Mouse (Mus musculus) c-Kit-positive CD71-positive TER-119-negative erythroid progenitor cells, embryonic 14.5 days (primary cell): ENCODE measurements around the gene Tlr8.
"Not testable (repeated sequence)": the region's sequence is repeated elsewhere in the genome, so short reads cannot be mapped to it uniquely, and the experiment has no call there.

Experiments used
- DNase-seq: peaks from one replicate; pipeline ENCODE4 v3.0.0-alpha.2; 2013; ENCODE audit warnings: low read depth

The Tlr8 gene

DNA sequence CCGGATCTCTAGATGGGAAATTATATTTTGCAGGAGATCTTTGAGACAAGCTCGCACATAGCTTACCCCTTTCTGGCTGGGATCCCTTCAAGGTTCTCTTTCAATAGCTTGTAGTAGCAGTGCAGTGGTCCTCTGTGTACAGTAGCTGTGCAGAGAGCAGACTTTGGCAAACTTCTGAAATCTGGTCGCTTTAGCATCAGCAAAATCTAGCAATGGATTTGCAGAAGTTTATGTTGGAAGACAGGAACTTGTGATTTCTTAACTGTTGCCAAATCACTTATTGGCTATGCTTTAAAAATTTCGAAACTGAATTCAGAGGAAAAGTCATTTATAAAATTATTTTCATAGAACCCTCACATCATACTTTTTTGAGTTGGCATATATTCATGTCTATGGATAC is at the start of gene Tlr8:
Gene Tlr8 (minus strand): TSS at position 244 of the 400 bp plus-strand sequence.
- no peak for DNase-seq

DNA sequence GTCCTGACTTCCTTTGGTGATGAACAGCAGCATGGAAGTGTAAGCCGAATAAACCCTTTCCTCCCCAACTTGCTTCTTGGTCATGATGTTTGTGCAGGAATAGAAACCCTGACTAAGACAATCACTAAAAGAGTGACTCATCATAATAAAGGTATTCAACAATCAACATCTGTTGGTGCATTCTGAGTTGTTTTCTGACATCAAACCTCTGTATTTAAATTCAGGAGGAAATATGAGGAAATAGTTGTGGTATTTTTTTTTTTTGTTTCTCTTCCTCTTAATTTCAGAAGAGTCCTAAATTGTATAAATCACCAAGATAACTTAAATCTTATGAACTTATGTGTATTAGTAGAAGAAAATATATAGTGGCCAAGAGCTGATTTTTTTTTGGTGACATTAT is 37.9 kb upstream of the Tlr8 start:
- DNase-seq = not testable (repeated sequence)

DNA sequence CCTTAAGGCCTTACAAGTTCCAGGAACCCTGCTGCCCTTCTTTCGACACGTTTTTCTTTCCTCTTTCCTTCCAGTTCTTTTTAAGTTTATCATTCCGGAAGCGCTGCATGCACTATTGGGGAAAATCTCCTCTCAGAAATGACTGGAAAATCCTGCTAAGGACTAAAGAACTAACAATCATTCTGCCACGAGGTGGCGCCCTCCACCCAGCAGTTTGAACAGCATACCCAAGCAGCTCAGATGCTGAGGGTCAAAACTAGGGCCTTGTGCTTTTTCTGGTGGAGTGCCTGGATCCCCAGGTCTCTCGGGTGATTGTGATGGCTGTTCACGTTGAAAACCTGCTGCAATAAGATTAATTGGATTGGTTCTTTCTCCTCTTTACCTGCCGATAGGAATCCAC is 12.8 kb upstream of the Tlr8 start:
- DNase-seq = peak; percentile 34

DNA sequence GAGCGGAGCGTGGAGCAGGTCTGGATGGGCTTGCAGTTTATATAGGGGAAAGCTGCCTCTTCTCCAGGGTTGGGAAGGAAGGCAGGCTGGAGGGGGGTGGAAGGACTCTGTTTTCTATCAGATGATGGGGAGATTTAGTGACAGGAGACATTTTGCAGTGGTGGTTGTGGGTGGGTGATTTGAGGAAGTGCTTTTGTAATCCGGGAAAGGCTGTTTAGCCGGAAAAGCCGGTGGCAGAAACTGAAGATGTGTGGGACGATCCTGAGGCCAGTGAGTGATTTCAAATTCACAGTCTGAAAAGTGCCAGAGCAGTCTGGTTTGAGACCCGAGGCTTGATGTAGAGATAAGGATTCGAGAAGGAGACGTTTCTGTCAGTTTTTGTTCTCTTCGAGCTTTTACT is 12.4 kb upstream of the Tlr8 start:
- no peak for DNase-seq

DNA sequence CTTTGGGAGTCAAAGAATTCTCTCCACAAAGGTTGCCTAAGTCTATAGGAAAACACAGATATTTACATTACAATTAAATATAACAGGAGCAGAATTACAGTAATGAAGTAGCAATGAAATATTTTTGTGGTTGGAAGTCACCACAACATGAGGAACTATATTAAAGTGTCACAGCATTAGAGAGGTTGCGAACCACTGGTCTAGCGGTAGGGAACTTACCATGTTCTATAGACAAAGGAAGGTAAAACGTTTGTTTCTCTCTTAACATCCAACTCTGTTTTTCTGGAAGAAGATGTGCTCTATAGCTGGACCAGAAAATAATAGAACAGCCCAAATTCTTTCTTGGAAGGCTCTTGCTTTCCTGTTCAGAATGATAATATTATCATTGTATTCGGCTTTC is 599 bp downstream of the Tlr8 start:
- no peak for DNase-seq

DNA sequence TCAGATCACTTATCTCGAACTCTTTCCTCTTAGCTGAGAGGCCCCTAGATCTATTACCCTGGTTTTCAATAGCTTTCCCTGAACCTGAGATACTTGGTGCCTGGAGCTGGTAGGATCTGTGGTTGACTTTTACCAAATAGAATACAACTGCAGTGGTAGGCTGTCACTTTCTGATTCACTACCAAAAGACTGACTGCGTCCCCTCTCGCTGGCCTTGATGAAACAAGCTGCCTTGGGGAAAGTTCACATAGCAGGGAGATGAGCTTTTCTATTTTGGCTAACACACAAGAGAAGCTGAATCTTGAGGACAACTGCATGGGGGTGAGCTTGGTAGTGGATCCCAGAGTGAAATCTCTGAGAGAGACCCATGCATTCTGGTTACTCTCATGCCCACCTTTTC is 22.4 kb downstream of the Tlr8 start:
- no peak for DNase-seq

DNA sequence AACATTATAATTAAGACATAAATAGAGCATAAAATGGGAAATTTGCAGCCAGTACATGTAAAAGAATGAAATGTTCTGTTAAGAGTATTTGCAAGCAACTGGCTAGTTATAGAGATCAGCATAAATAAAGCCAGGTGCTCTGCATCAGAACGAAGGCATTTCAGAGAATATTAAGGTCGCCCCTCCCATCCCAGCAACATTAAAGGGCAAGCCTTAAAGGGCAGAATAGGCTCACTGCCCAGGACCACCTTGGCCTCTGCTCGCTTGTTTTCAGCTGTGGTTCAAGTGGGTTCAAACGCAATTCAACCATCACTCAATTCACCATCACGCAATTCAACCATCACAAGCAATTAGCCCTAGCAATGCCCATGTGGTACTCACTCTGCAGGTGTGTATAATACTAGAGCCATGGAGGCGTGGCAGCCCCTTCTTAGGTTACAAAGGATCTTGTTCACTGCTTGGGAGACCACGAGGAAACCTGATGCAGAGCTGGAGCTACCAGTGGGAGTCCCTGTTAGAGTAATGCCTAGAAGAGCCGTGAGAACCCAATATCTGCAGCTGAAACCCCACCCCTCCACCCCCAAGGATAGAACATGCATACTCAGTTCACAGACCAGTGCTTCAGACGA is 24.7 kb downstream of the Tlr8 start:
- DNase-seq = no peak

DNA sequence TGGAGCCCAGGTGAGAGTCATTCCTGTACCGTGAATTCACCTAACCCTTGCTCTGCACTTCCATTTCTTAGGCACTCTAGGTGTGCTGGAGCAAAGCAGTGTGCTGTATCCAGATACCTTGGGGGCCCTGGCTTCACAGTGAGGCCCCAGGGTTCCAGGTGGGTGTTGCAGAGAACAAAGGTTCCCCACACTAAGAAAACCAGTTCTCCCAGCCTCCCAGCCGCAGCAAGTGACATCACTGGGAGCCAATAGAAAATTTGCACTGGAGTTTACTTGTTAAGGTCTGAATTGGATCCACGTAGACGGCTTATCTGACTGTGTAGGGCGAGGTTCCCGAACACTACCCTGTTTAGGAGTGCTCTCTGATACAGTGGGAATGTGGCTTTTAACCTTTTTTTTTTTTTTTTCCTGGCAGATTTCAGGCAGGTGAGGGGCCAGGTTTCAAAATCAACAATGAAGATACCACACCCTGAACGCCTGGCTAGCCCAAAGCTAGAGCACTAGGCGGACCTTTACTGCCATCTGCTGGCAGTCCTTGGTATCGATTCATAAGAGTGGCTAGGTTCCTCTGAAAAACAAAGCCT is 30.9 kb downstream of the Tlr8 start:
- no peak for DNase-seq

DNA sequence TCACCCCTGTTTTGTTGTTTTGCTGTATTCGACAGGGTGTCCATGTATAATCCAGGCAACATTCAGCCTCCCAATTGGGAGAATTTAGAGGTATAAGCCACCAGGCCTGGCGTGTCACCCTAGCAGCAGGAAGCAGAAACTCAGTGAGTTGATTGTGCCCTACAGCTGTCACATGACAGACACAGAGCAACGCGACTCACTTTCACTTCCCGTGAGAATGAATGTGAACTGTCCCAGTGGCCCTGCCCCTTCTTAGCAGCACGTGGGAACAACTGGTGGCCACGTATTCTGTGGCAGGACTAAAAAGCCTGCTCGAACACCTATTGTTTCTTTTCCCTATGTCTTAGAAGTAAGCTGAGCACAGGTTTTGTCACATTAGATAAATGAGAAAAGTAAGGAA is 33.0 kb downstream of the Tlr8 start:
- no peak for DNase-seq

DNA sequence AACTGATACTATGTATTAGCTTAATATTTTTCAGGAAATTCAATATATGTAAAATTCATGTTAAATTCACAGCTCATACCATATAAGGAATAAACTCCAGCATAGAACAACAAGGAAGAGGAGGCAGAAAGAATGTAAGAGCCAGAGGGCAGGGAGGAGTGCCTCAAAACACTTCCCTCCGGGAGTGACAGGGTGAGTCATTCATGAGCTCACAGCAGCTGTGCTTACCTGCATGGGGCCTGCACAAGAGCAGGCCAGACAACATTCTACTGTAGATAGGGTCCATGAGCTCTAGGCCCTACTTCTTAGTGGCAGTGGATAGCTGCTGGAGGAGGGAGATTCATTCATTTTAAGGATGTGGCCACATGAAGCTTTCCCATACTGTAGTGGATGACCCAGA is 34.3 kb downstream of the Tlr8 start:
- no peak for DNase-seq

DNA sequence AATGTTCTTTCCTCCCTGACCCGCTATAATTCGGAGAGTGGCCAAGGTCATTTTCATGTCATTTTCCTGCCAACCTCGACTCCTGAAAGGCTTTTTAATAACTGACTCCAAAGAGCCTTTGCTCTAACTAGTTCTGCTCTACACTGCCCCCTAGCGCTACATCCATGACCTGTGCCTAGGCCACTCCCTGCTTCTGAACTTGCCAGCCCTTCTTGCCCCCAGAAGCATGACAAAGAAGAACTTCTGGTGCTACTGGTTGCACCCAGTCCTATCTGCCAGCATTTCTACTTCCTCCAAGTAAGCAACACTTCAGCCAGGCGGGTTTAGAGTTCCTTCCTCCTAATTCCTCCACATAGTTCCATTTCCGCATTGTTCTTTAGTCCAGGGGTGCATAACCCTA is 34.9 kb downstream of the Tlr8 start:
- no peak for DNase-seq

DNA sequence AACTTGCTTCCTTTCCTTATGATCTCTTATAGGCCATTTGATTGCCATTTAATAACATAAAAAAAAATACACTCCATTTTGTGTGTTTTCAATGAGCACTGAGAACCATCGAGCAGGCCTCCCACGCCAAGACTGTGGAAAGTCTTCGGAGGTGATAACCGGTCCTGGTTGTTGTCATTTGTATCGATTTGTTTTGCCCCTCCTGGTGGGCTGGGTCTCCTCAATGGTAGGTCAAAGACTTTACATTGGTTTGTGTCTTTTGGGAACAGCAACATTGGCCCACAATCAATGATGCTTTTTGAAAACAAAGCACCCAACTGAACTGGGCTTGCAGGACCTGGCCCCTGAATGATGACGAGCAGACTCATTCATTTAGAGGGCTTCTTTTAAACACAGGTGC is 36.4 kb downstream of the Tlr8 start:
- no peak for DNase-seq

DNA sequence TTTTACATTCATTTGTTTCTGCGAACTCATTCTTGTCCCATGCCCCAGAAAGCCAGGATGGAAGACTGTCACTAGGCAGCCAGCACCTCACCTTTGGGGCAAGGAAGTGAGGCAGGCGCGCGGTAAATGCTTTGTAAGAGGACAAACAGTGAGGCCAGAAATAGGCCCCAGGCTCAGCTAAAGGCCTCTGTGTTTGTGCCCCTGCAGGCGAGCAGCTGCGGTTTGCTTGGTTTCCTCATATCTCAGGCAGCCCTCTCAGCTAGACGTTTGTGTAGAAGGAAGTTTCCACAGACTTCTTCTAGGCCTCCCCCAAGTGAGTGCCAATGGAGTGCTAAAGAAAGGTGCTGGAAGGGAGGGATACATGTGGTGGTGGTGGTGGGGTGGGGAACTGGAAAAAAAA is 37.0 kb downstream of the Tlr8 start:
- DNase-seq = no peak

DNA sequence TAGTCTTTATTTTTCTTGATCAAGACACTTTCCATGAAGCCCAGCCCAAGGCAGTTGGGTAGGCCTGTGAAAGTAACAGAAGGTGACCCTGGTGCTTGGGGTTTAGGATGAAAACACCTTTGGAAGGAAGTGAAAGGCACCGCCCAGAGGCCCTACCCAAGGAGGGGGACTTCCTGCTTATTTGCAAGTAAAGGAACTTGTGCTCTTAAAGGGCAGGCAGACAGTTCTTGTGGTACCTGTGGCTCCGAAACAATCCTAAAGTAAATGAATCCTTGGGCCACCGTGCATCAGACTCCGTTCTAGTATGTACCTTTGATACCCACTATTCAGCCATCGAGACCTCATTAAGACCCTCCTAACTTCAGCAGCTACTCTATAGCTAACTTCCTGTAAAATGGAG is 37.6 kb downstream of the Tlr8 start:
- no peak for DNase-seq

DNA sequence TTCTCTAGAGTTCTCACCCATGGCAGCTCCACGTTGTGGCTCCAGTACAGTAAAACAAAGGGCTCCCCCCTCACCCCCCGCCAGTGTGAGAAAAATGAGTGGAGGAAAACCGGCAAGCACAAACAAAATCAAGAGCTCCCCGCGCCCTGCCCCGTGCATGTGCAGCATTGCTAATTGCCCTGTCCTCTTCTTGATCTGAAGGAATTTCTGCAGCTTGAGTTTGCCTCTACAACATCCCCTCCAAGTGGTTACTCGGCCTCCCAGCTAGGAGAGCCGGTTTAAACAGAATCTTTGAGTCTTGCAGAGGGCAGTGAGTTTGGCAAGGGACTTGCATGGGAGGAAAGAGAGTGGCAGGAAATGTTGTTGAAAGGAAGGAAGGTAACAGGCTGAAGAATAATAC is 51.4 kb downstream of the Tlr8 start:
- no peak for DNase-seq

DNA sequence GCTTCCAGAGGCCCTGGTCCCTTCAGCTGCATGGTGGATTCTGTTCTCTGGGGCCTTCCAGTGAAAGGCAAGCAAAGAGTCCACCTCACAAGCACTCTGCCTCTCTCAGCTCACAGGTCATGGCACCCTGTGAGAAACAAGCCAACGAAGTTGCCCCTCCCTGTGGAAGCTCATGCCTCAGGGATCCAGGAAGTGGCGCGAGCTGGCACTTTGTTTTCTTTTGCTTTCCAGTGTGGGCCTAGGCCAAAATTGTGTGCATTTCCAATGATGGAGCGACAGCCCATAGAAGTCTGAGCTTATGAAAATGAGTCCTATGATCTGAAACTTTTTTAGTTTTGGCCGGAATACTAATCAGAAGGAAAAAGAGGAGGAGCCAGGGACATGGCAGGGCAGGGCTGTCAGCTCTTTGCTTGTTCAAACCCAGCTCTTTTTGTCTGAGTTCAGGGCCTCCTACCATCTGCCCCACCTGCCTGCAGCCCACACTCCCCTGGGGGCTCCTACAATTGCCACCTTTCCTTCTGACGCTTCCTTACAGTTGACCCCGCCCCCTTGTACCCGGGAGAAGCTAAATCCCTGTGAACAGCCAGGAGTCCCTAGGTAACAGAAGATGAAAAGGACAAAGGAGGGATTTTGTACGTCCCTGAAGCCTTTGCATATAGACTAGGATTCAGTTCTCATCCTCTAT is 52.1 kb downstream of the Tlr8 start:
- DNase-seq = no peak

DNA sequence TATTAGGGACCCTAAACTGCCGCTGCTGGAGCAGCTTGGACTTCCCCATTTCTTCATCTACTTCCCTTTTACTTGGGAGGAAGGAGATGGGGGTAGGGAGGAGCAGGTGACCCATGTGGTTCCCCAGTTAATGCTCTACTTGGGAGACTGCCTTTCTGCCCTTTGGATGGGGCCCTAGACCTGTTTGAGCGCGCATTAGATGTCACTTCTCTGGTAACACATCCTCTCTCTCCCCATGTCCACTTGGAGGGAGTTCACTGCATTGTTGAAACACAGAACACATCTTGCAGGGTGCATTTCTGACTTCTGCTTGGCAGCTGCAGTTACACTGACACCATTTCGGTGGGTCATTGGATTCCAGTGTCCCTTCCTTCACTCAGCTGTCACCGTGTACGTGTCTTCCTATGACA is 53.8 kb downstream of the Tlr8 start:
- DNase-seq = no peak

DNA sequence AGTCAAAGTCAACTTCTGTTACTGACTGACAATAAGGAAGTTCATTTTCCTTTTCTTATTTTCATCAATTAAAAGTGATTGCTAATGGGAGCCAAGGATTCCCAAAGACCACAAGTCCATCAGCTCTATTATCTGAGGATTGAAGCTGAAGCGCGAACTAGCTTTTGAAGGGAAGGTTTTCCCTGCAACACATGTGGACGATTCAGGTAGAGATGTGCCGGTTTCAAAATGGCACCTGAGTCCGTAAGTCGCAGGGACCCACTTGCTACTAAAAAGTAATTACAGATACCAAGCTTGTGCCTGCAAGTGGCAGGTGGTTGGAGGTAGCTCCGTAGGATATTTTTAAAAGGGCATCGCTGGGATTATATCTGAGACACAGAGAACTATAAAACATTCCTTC is 54.3 kb downstream of the Tlr8 start:
- no peak for DNase-seq

DNA sequence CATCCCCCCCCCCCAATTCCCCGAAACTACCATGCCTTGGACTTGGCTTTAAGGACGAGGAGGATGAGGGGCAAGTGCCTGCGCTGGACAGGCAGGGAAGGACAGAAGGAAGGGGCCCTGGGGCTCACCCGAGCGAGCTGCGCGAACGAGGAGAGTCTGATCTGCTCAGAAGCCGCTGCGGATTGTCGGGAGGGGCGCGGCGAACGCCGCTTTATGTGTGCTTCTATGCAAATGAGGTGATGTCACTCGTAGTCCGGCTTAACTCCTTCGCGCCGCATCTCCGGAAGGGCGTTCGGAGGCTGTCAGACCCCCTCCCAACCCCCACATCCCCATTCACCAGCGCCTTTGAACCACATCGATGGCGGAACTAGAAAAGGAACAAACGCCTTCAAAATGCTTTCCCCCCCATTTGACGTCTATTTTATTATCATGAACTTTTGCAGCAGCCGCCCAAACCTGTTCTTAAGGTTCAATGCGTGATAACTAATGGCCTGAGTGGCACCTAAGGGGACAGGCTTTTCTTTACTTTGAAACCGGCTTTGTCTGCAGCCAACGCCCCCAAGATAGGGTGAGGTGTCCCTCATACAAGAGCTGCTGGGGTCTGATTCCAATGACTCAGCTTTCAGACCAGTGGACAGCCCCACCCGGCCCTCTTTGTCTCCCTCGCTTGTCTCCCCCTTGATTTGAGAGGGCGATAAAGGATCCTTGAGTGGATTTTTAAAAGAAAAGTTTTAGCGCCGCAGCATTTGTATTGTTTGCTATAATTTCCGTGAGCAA is 55.0 kb downstream of the Tlr8 start, which contains the start of gene Tmsb4x:
Gene Tmsb4x (minus strand): TSS at position 338 of the 777 bp plus-strand sequence.
- no peak for DNase-seq

DNA sequence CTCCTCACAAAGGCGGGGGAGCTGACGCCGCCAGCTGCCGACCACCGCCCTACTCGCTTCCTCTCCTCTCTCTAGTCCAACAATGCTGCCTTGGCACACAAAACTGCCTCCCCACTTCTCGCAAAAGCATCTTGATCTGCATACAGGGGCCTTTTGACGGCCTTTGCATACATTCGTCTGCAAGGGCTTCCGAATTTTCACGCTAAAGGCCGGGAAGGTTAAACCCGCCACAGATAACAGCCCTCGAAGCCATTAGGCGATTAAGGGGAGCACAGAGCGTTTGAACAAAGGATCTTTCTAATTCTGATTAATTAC is 55.7 kb downstream of the Tlr8 start:
- no peak for DNase-seq

DNA sequence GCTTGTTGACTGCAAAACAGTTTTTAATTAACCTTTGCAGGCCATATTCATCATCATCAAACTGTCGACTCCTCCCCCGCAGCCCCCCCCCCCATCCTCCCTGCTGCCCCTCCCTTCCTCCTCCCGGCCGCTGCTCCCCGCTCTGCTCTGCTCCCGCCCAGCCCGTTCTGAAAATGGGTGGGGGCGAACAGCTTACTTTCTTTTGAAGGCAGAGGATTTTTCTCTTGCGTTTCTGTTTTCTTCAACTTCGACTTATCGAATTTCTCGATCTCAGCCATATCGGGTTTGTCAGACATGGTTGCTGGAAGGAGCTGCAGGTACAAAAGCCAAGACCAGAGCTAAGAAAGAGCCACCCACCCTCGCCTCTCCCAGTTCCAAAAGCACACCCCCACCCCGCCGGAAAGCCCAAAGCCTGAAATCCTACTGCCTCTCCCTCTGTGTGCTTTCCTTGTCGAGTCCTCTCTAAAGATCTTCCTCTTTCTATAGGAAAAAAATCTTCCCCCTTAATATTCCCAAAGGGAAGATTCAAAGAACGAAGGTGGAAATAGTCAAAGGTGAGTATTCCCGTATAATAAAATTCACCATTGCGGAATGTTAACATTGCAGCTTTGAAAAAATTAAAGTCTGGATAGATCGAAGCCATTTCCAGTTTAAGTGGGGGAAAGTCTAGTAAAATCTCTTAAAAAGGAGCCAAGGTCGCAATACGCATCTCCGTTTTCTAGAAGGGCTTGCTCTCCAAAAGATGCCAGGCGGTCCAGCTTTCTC is 56.2 kb downstream of the Tlr8 start:
- no peak for DNase-seq

DNA sequence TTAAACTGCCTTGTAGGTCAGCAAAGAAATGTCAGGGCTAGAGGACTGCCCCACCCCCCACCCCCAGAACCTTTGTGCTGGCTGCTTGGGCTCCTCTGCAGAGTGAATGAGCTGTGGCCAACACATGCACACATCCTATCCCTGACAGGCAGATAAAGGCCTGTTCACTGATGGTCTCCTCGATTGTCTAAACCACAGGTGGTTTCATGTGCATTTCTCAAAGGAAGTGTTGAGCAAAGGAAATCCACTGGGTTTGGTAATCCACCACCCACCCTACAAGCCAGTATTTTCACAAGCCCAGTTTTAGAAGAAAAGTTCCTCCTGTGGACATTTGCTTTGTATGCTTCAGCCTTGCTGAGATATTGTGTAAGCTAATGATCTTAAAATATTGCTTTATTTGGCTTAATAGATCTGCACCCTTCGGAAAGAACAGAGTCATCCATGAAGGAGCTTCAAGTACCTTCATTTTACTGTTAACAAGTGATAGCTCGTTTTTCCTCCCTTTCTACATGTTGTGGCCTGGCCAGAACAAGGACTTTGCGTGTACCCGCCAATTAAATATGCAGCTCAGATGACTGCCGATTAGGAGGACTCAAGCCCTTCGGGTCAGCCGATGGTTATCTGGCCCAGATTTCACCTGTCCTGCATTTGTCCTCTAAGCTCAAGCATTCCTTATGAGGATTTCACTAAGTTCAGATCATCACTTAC is 58.2 kb downstream of the Tlr8 start:
- no peak for DNase-seq
